Mouse (Mus musculus) naive thymus-derived CD4-positive, alpha-beta T cell, adult 2 months (primary cell): ENCODE results near the gene Spns2.

Experiments used
- DNase-seq: peaks from one replicate; pipeline ENCODE4 v3.0.0-alpha.2; 2011; ENCODE audit warnings: low read depth

Spns2 gene

DNA sequence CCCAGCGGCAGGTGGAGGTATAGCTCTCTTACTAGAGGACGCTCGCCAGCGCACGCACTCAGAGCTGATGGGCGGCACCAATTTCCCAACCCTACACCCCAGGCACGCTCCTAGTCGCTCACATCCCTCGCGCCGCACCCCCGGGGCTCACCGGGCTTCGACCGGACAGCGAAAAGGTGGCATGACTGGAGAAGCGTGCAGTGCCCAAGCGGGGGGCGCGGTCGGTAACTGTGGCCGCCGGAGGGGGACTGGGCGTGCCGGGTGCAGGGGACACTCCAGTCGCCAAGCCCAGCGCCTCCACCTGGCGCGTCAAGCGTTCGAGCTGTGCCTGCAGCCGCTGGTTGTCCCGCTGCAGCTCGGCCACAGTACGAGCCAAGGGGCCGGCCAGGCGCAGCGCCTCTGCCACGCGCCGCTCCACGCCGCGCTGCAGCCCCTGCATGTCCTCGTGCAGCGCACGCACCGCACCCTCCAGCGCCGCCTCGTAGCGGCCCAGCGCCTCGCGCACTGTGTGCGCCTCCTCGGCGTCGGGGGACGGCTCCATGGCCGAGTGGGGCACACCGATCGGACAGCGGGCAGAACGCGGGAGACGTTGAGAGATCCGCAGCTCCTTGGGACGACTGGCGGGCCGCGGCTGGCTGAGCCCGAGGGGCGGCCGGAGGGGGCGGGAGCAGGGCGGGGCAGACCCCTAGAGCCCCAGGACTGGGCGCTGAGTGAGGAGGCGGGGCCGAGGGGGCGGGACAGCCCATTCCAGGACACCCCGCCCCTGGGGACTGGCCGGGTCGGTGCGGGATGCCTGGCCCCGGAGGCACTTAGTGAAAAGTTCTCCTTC, 78.4 kb downstream of the Spns2 start, which contains the start of gene Smtnl2:
Gene Smtnl2, minus strand, starts transcription at position 621 of the 829 bp plus-strand sequence.
- DNase-seq = no peak

DNA sequence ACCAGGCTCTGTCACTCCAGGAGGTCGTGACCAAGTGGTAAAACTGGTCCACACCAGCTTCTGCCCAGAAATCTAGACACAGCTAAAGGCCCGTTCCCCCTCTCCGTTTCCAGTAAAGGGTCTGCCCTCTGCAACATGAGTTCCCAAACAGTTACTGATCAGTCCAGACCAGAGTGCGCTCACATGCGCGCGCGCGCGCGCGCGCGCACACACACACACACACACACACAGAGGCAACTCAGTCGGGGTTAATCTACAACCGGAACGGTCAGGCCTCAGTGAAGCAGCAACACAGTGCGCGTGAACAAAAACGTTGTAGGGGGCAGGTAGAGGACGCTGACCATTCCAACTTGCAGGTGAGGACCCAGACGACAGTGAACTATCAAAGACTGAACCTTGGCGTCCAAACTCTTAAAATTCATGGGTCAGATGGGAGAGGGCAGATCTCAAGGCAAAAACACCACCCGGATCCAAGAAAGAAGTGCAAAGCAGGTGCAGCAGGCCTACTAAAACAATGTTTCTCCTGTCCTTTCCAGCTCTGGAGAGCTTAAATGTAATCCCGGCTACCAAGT, 79.1 kb downstream of the Spns2 start:
- DNase-seq = no peak

- no peak for DNase-seq
Observed at GRCm38 (mm10) chr11:72409649-72410385, 79.9 kb downstream of the Spns2 start.

GRCm38 (mm10) chr11:72408451-72409170, 81.1 kb downstream of the Spns2 start:
- DNase-seq = no peak

DNA sequence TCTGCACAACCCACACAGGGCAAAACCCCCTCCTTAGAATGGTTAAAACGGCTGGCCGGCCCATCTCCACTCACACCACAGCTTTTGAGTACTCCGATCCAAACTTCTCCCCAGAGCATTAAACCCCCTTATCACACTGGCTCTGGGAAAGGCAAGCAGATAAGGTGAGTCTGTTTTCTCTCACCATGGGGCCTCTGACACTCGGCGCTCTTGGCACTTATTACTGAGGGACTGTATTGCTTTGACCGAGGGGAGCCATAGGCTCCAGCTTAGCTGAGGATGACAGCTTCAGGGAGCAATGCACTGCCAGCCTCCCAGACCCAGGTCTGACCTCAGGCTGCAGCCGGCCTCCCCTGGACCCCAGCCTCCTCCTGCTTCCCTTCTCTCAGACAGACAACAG, 82.1 kb downstream of the Spns2 start:
- DNase-seq = no peak

DNA sequence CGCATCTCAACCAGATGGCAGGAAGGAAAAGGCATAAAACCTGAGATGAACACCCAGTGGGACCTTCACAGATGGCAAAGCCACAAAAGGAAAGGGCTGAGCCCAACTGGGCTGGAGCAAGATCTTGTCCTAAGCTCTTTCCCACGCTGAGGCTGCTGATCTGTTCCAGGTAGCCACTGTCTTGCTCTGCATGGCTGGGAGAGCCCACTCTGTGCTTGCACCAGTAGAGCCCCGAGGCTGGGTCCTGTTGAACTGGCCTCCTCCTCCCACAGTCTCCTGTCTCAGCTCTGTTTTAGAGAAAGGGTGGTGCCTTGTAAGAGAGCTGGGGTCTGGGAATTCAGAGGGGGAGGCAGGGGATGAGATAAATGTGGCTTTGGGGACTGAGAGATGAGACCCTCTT, 82.6 kb downstream of the Spns2 start:
- DNase-seq = no peak

DNA sequence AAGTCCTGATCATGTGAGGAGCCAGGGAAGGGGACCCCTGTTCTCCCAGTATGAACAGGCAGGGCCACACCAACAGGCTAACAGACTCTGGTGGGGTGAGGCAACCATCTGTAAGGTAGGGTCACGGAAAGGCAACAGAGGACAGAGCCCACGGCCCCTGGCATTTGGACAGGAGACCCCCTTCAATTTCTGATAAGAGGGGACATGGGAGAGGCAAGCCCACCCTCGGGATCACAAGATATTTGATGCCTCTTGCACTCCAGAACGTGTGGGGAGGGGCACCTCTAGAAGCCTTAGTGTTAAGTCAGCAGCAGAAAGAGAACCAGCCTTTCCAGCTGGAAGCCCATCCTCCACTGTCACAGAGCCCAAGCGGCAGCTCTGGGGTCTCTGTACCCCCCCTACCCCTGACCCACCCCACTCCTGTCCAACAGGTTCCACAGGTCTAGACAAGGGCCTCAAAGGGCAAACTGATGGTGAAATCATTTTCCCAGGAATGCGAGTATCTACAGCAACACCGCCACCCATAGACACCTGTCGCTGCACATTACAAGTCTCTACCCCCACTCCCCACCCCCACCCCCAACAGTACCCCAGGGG, 83.5 kb downstream of the Spns2 start:
- DNase-seq = no peak

- no peak for DNase-seq
Observed at GRCm38 (mm10) chr11:72405532-72405931, 84.2 kb downstream of the Spns2 start.

GRCm38 (mm10) chr11:72402969-72403368, 86.7 kb downstream of the Spns2 start:
- DNase-seq = no peak

GRCm38 (mm10) chr11:72402017-72402416, 87.7 kb downstream of the Spns2 start:
- DNase-seq = no peak
